Mouse (Mus musculus) neural tube, embryonic 11.5 days (tissue): ENCODE data around the gene Igsf9. TPM values are rescaled to one million over a fixed set of nuclear protein-coding genes. Genes with fewer than 3 reads are reported as not detected.

ENCODE experiments used
- ATAC-seq: fragments of 200-750 bp; cut with Nextera tagmentation; 2 replicates; pipeline ENCODE4 v1.8.0; 2017; ENCODE audit warnings: moderate number of reproducible peaks, mild to moderate bottlenecking, moderate TSS enrichment, moderate library complexity; ENCODE audit not compliant: insufficient read depth, low FRiP score, low TSS enrichment
- DNase-seq: peaks from one replicate; pipeline ENCODE4 v3.0.0-alpha.2; 2015; ENCODE audit warnings: low spot score
- H3K27ac ChIP-seq: fragments of 300-500 bp; sonication (generic); 2 replicates; pipeline ENCODE4 v1.5.1; 2014; ENCODE audit warnings: low read depth, mild to moderate bottlenecking, low read length
- H3K27me3 ChIP-seq: fragments of 300-500 bp; sonication (generic); 2 replicates; pipeline ENCODE4 v1.6.1; 2014; ENCODE audit warnings: mild to moderate bottlenecking, low read length, mixed read lengths; ENCODE audit not compliant: control insufficient read depth, insufficient read depth
- H3K36me3 ChIP-seq: fragments of 300-500 bp; sonication (generic); 2 replicates; pipeline ENCODE4 v1.6.1; 2014; ENCODE audit warnings: mild to moderate bottlenecking, low read length, moderate library complexity, mixed read lengths; ENCODE audit not compliant: control insufficient read depth, insufficient read depth
- H3K4me1 ChIP-seq: fragments of 300-500 bp; sonication (generic); 2 replicates; pipeline ENCODE4 v1.6.1; 2014; ENCODE audit warnings: low read length, mixed read lengths; ENCODE audit not compliant: control insufficient read depth, insufficient read depth
- H3K4me2 ChIP-seq: fragments of 300-500 bp; sonication (generic); 2 replicates; pipeline ENCODE4 v1.6.1; 2014; ENCODE audit warnings: low read depth, mild to moderate bottlenecking, moderate library complexity
- H3K4me3 ChIP-seq: fragments of 300-500 bp; sonication (generic); 2 replicates; pipeline ENCODE4 v1.5.1; 2014; ENCODE audit warnings: low read depth, low read length
- H3K9ac ChIP-seq: fragments of 300-500 bp; sonication (generic); 2 replicates; pipeline ENCODE4 v1.6.1; 2014; ENCODE audit warnings: mild to moderate bottlenecking, low read length
- H3K9me3 ChIP-seq: fragments of 300-500 bp; sonication (generic); 2 replicates; pipeline ENCODE4 v1.6.1; 2016; ENCODE audit warnings: low read length; ENCODE audit not compliant: control insufficient read depth
- WGBS: fragments of 180-500 bp; shearing (Covaris S2); extraction: QIAGEN DNeasy Blood & Tissue Kit; methylation state at CpG from one replicate; pipeline ENCODE4 v1.1.7; 2014; 5-methylcytosine and 5-hydroxymethylcytosine counted together
- polyA plus RNA-seq: library from polyadenylated mRNA; unstranded; fragments of >200 nt; fragmentation: Nextera tagmentation; extraction: Ambion mirVana; gene quantifications from 2 replicates; pipeline ENCODE4 v1.2.1, GENCODE M21; 2014

The Igsf9 gene
- polyA plus RNA-seq, 1 experiment from 2014 or later = 59.3 TPM

- H3K9ac ChIP-seq = no peak overlapping the region
- ATAC-seq = no peak
These were observed 31.4 kb downstream of the Igsf9 start for GRCm38 (mm10) chr1:172512962-172513361.

GRCm38 (mm10) chr1:172513525-172514212 lies 32.1 kb downstream of the Igsf9 start:
- H3K9me3 ChIP-seq = no peaks in the 10 kb centered on the region
- peaks cover 6% of the 10 kb centered on the region for H3K4me1 ChIP-seq
- no peaks in the 10 kb centered on the region for H3K27me3 ChIP-seq
- no peak overlapping the region for H3K4me2 ChIP-seq
- DNase-seq (peak; percentile 18), ATAC-seq (no peak)
- WGBS = 83% methylated on average over 17 of the region's 17 CpGs
- no peak overlapping the region for H3K4me3 ChIP-seq
- H3K36me3 ChIP-seq = no peaks in the 10 kb centered on the region
- H3K9ac ChIP-seq = no peak overlapping the region
- H3K27ac ChIP-seq = no peak overlapping the region

More at GRCm38 (mm10) chr1:172512962-172513361, 31.4 kb downstream of the Igsf9 start:
- 27% methylated on average over 13 of the region's 13 CpGs for WGBS
- Histone ChIP-seq H3K4me1 (peaks cover 6% of the 10 kb centered on the region), H3K4me3 (no peak overlapping the region), H3K27me3 (no peaks in the 10 kb centered on the region), H3K4me2 (peak overlapping the region; percentile 7; the same call in 1 of the 2 replicates), H3K36me3 (no peaks in the 10 kb centered on the region), H3K27ac (no peak overlapping the region), H3K9me3 (no peaks in the 10 kb centered on the region)
- DNase-seq = peak; percentile 41

- H3K4me3 ChIP-seq = no peak overlapping the region
- no peaks in the 10 kb centered on the region for H3K27me3 ChIP-seq
- no peak overlapping the region for H3K4me2 ChIP-seq
- DNase-seq = no peak
- H3K4me1 ChIP-seq = peaks cover 6% of the 10 kb centered on the region
- H3K9ac ChIP-seq = no peak overlapping the region
- 79% methylated on average over 4 of the region's 4 CpGs for WGBS
- no peaks in the 10 kb centered on the region for H3K36me3 ChIP-seq
- H3K9me3 ChIP-seq = no peaks in the 10 kb centered on the region
- no peak for ATAC-seq
- no peak overlapping the region for H3K27ac ChIP-seq
These were observed 32.6 kb downstream of the Igsf9 start for GRCm38 (mm10) chr1:172514213-172514529.

- 83% methylated on average over 7 of the region's 7 CpGs for WGBS
- ATAC-seq (no peak), DNase-seq (no peak)
- H3K9ac ChIP-seq = no peak overlapping the region
- no peaks in the 10 kb centered on the region for H3K36me3 ChIP-seq
- H3K4me3 ChIP-seq = no peak overlapping the region
- H3K4me1 ChIP-seq = peaks cover 6% of the 10 kb centered on the region
- no peak overlapping the region for H3K4me2 ChIP-seq
- H3K9me3 ChIP-seq = no peaks in the 10 kb centered on the region
- H3K27me3 ChIP-seq = no peaks in the 10 kb centered on the region
- no peak overlapping the region for H3K27ac ChIP-seq
These were observed 33.1 kb downstream of the Igsf9 start for GRCm38 (mm10) chr1:172514551-172515268.

GRCm38 (mm10) chr1:172515396-172515795 lies 33.8 kb downstream of the Igsf9 start:
- H3K9ac ChIP-seq = no peak overlapping the region
- H3K27me3 ChIP-seq = no peaks in the 10 kb centered on the region
- H3K9me3 ChIP-seq = no peaks in the 10 kb centered on the region
- no peaks in the 10 kb centered on the region for H3K36me3 ChIP-seq
- H3K4me3 ChIP-seq = no peak overlapping the region
- no peak overlapping the region for H3K27ac ChIP-seq
- peaks cover 6% of the 10 kb centered on the region for H3K4me1 ChIP-seq
- DNase-seq = no peak
- ATAC-seq = no peak
- H3K4me2 ChIP-seq = no peak overlapping the region
- 62% methylated on average over 1 of the region's 1 CpGs for WGBS

- Histone ChIP-seq H3K9me3 (no peaks in the 10 kb centered on the region), H3K4me1 (peaks cover 7% of the 10 kb centered on the region), H3K27ac (no peak overlapping the region), H3K27me3 (no peaks in the 10 kb centered on the region), H3K9ac (no peak overlapping the region), H3K36me3 (no peaks in the 10 kb centered on the region), H3K4me3 (no peak overlapping the region), H3K4me2 (no peak overlapping the region)
- WGBS = 74% methylated on average over 4 of the region's 4 CpGs
- no peak for ATAC-seq
- no peak for DNase-seq
These were observed 36.4 kb downstream of the Igsf9 start for GRCm38 (mm10) chr1:172518013-172518412.

GRCm38 (mm10) chr1:172519644-172520043 lies 38.1 kb downstream of the Igsf9 start:
- Histone ChIP-seq H3K9ac (no peak overlapping the region), H3K4me1 (peaks cover 4% of the 10 kb centered on the region), H3K9me3 (no peaks in the 10 kb centered on the region), H3K36me3 (no peaks in the 10 kb centered on the region), H3K4me3 (no peak overlapping the region), H3K4me2 (no peak overlapping the region), H3K27me3 (no peaks in the 10 kb centered on the region), H3K27ac (no peak overlapping the region)
- ATAC-seq = no peak
- DNase-seq = no peak
- WGBS = 65% methylated on average over 6 of the region's 6 CpGs

GRCm38 (mm10) chr1:172520576-172521440 lies 39.2 kb downstream of the Igsf9 start, which contains the start of gene Cfap45:
Gene Cfap45 (plus strand): TSS chr1:172520801.
- WGBS = 4% methylated on average over 28 of the region's 28 CpGs
- DNase-seq = peak; percentile 92
- H3K27ac ChIP-seq = no peak within 1 kb of the TSS

More at GRCm38 (mm10) chr1:172520576-172521440, 39.2 kb downstream of the Igsf9 start, which contains the start of gene Cfap45:
- H3K4me3 ChIP-seq = peak within 1 kb of the TSS; percentile 22
- no peaks in the 10 kb centered on the region for H3K27me3 ChIP-seq
- H3K9me3 ChIP-seq = no peaks in the 10 kb centered on the region
- H3K9ac ChIP-seq = 0 out of 2 replicates have a peak within 1 kb of the TSS, but pooled peaks have one; percentile 23
- peaks cover 7% of the 10 kb centered on the region for H3K4me1 ChIP-seq
- ATAC-seq = peak; percentile 84
- peak within 1 kb of the TSS; percentile 52 for H3K4me2 ChIP-seq
- H3K36me3 ChIP-seq = no peaks in the 10 kb centered on the region
